15 mouse cellular contexts compared by ENCODE assay signal in genomic region chr2:102663865-102664264, GRCm38 (mm10). TPM values are rescaled to one million over a fixed set of nuclear protein-coding genes. Genes with fewer than 3 reads are reported as not detected.
DNase-seq lines count a peak whose midpoint lies in the region; ATAC-seq and TF ChIP-seq lines count a peak whose summit lies in the region.
"Had no signal": no experiment of that assay in that cellular context is flagged by ENCODE, and none has a peak within 500 bp of the region (broad histone marks: within the 10 kb centered on the region; RNA-seq: fewer than 3 reads in every experiment).

No protein-coding gene starts in this region.

- H3K4me1 ChIP-seq in forebrain, embryonic 13.5 days = peaks cover 51% of the 10 kb centered on the region
- H3K4me1 ChIP-seq in hindbrain, postnatal 0 days (ENCODE audit: insufficient read depth, low read length) = peaks cover 16% of the 10 kb centered on the region
- H3K4me1 ChIP-seq in midbrain, embryonic 15.5 days = peaks cover 48% of the 10 kb centered on the region

- H3K27me3 ChIP-seq in forebrain, embryonic 13.5 days = 0 out of 2 replicates have a peak, but pooled peaks cover 2% of the 10 kb centered on the region
- no peaks in the 10 kb centered on the region for H3K27me3 ChIP-seq in hindbrain, postnatal 0 days (ENCODE audit: insufficient read depth, low read length)
- no peaks in the 10 kb centered on the region for H3K27me3 ChIP-seq in midbrain, embryonic 15.5 days (replicated peaks)

- no peaks in the 10 kb centered on the region for H3K36me3 ChIP-seq in forebrain, embryonic 13.5 days (ENCODE audit: poor library complexity, severe bottlenecking)
- H3K36me3 ChIP-seq in hindbrain, postnatal 0 days (ENCODE audit: insufficient read depth, low read length) = no peaks in the 10 kb centered on the region
- H3K36me3 ChIP-seq in midbrain, embryonic 15.5 days (replicated peaks) = no peaks in the 10 kb centered on the region
- H3K36me3 ChIP-seq: embryonic facial prominence, embryonic 15.5 days; heart, embryonic 13.5 days; intestine, embryonic 15.5 days had no signal

- peak overlapping the region; percentile 75 for H3K27ac ChIP-seq in forebrain, embryonic 13.5 days
- H3K27ac ChIP-seq in hindbrain, postnatal 0 days = no peak overlapping the region
- H3K27ac ChIP-seq in midbrain, embryonic 15.5 days = peak overlapping the region; percentile 36; the same call in 1 of the 2 replicates
- H3K27ac ChIP-seq: embryonic facial prominence, embryonic 15.5 days; heart, embryonic 13.5 days; intestine, embryonic 15.5 days had no signal

- H3K9me3 ChIP-seq in forebrain, embryonic 13.5 days (replicated peaks) = no peaks in the 10 kb centered on the region
- no peaks in the 10 kb centered on the region for H3K9me3 ChIP-seq in hindbrain, postnatal 0 days (ENCODE audit: low read length)
- H3K9me3 ChIP-seq in midbrain, embryonic 15.5 days = no peaks in the 10 kb centered on the region
- H3K9me3 ChIP-seq: embryonic facial prominence, embryonic 15.5 days; heart, embryonic 13.5 days; intestine, embryonic 15.5 days; megakaryocyte, embryonic 14.5 days had no signal

- H3K9ac ChIP-seq in forebrain, embryonic 13.5 days = 0 out of 2 replicates have a peak overlapping the region, but pooled peaks have one; percentile 26
- H3K9ac ChIP-seq in hindbrain, postnatal 0 days (replicated peaks; ENCODE audit: low read length) = no peak overlapping the region
- H3K9ac ChIP-seq in midbrain, embryonic 15.5 days = no peak overlapping the region
- H3K9ac ChIP-seq: embryonic facial prominence, embryonic 15.5 days; intestine, embryonic 15.5 days had no signal

- TF ChIP-seq CTCF in hindbrain, postnatal 0 days (IDR thresholded peaks at IDR 0.05; ENCODE audit: low read depth) = no peak

- WGBS in forebrain, embryonic 13.5 days = 41% methylated on average over 3 of the region's 3 CpGs
- WGBS in hindbrain, postnatal 0 days = 35% methylated on average over 3 of the region's 3 CpGs
- 31% methylated on average over 3 of the region's 3 CpGs for WGBS in midbrain, embryonic 15.5 days

- no peak overlapping the region for H3K4me3 ChIP-seq in forebrain, embryonic 13.5 days
- no peak overlapping the region for H3K4me3 ChIP-seq in hindbrain, postnatal 0 days (ENCODE audit: low read length)
- H3K4me3 ChIP-seq in midbrain, embryonic 15.5 days = no peak overlapping the region
- H3K4me3 ChIP-seq: embryonic facial prominence, embryonic 15.5 days; heart, embryonic 13.5 days; intestine, embryonic 15.5 days; megakaryocyte, embryonic 14.5 days had no signal

- peak overlapping the region; percentile 97 for H3K4me2 ChIP-seq in forebrain, embryonic 13.5 days
- H3K4me2 ChIP-seq in hindbrain, postnatal 0 days (ENCODE audit: low read depth, low read length) = peak overlapping the region; percentile 73
- H3K4me2 ChIP-seq in midbrain, embryonic 15.5 days = peak overlapping the region; percentile 89
- H3K4me2 ChIP-seq: embryonic facial prominence, embryonic 15.5 days; heart, embryonic 13.5 days; intestine, embryonic 15.5 days had no signal

- DNase-seq in embryo, embryonic 11 days = peak; percentile 51
- DNase-seq in hindbrain, postnatal 0 days (ENCODE audit: low spot score) = peak; percentile 51
- DNase-seq in frontal cortex, postnatal 36 days (ENCODE audit: low spot score in 2 of 2) = no peak
- no peak for DNase-seq in cerebellum, postnatal 25 days
- no peak for DNase-seq in cerebellum, adult 9-10 months
- DNase-seq: adrenal gland, postnatal 25 days; cerebellum, adult 11 months; kidney, postnatal 25 days had no signal

- ATAC-seq in forebrain, embryonic 13.5 days = no peak
- ATAC-seq in hindbrain, postnatal 0 days = 0 out of 2 replicates have a peak, but pooled peaks have one; percentile 33
- no peak for ATAC-seq in midbrain, embryonic 15.5 days (replicated peaks)
- ATAC-seq in megakaryocyte-erythroid progenitor cell, adult 5-6 weeks (replicated peaks; ENCODE audit: low FRiP score, low TSS enrichment, poor library complexity, severe bottlenecking) = no peak
- ATAC-seq: intestine, embryonic 15.5 days had no signal

RNA-seq across cellular contexts. Expression of gene Slc1a2, which starts 5.4 kb away (rescaled TPM):
- 10.8 and 13.7 TPM in 2 replicates for polyA plus RNA-seq in forebrain, embryonic 13.5 days (2015; fragmentation: Nextera tagmentation; extraction: Ambion mirVana)
- 116 and 130 TPM in 2 replicates for total RNA-seq in hindbrain, postnatal 0 days (2014; rRNA removed)
- polyA plus RNA-seq in hindbrain, postnatal 0 days (2015; fragmentation: Nextera tagmentation; extraction: Ambion mirVana) = 21.9 and 23.9 TPM in 2 replicates
- 17.1 and 18.9 TPM in 2 replicates for polyA plus RNA-seq in midbrain, embryonic 15.5 days (2015; fragmentation: Nextera tagmentation; extraction: Ambion mirVana)
- total RNA-seq in megakaryocyte-erythroid progenitor cell, adult 5-6 weeks (2014; fragmentation: Nextera tagmentation) = not detected in 2 replicates
- not detected in 2 replicates for total RNA-seq in megakaryocyte-erythroid progenitor cell, adult 5-6 weeks (2017)

Comparison
In these comparisons a context has a peak if more than half of its experiments do, and no peak if none do; other contexts are left out.
1. DNase-seq: peak in embryo, embryonic 11 days (single experiment) and hindbrain, postnatal 0 days (single experiment); none in frontal cortex, postnatal 36 days (0 of 2), cerebellum, postnatal 25 days (0 of 2) and cerebellum, adult 9-10 months (single experiment).
2. Peak in every context shown above with its lines, with median percentiles within 50 percentile points of each other: H3K4me2 ChIP-seq.